Mouse (Mus musculus) CH12.LX (cell line): ENCODE results near the gene Gm45194.

Experiments used
- CTCF ChIP-seq, 2 experiments: IDR thresholded peaks in 1 of 2; conservative IDR thresholded peaks in 1 of 2; 2 replicates each; pipeline ENCODE4 v1.5.1; 2011 to 2012; ENCODE audit warnings: low read depth in 2 of 2, low read length in 2 of 2, improper control_type of control experiment in 1 of 2, inconsistent platforms in 1 of 2, mild to moderate bottlenecking in 1 of 2, moderate library complexity in 1 of 2
- KAT2A ChIP-seq: IDR thresholded peaks from 2 replicates; pipeline ENCODE4 v1.6.1; 2012; ENCODE audit warnings: low read length, improper control_type of control experiment, inconsistent platforms; ENCODE audit not compliant: insufficient replicate concordance

DNA sequence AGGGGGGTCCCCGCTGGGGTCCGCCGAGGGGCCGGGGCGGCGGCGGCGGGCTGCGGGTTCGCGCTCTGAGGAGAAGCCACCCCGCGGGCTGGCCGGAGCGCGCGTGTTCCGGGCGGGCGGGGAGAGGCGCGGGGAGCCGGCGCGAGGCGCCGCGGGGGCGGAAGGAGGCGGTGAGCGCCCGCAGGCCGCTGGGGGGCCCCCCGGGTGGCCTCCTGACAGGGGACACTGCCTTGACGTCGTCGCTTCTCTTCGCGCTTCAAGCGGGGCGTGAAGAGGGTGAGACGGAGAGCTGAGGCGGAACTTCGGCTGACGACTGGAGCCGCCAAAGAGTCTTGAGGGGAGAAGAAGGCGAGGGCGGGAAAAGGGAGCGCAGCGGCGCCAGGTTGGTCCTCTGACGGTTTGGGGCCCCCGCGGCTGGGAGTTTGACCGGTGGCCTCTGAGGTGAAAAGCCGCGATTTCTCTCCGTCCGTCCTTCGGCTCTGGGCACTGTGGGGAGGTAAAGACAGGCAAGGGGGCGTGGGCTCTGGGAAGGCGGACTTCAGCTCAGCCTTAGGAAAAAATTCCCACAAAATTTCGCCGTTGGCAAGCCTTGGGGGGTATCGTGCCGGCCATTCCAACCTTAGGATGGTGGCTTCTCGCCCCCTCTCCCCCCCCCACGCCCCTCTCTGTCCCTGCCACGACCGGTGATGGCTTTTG is 4.0 kb downstream of the Gm45194 start:
- TF ChIP-seq CTCF (conservative IDR thresholded peaks at IDR 0.05 in 1 of 2, IDR thresholded peaks at IDR 0.05 in 1 of 2; ENCODE audit: low read depth in 2 of 2, low read length in 2 of 2) (no peak), KAT2A (no peak)
